Mouse (Mus musculus) thymus, postnatal 25 days (tissue): Measurements from ENCODE around the gene Brk1.
A peak's percentile ranks its signal among the peaks of the same experiment; 100 is the strongest.

Source experiments
- DNase-seq: peaks from one replicate; pipeline ENCODE4 v3.0.0; 2022

The Brk1 gene

DNA sequence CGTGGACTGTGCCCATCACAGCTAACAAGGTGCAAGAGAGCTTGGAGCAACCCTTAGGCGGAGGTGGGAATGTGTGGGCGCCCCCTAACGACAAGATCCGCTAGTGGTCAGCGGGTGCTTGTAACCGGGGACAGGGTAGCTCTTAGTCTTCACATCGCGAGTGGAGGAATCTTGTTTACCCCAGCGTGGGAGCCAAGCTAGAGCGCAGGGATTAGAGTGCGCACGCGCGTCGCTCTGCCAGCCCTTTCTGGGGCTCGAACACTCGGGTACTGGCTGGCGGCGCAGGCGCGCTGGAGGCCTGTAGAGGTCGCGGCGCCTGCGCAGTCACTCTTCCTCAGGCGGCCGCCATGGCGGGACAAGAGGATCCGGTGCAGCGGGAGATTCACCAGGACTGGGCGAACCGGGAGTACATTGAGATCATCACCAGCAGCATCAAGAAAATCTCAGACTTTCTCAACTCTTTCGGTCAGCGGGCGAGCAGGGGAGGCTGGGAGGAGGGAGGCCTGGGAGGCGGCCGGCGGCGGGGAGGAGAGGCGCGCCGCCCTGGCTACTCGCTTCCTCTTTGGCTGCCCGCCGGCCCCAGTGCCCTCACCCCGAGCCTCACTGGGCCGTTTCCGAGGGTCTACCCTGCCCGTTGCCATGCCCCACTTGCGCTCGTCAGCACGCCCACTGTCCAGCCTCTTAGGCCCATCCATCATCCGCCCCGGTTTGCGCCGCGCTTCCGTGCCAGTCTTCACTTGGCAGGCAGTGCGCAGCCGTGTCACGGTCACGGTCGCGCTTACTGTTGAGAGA lies at the start of gene Brk1:
Brk1 (plus strand) TSS at position 341 of the 792 bp plus-strand sequence.
- peak; percentile 86 for DNase-seq

DNA sequence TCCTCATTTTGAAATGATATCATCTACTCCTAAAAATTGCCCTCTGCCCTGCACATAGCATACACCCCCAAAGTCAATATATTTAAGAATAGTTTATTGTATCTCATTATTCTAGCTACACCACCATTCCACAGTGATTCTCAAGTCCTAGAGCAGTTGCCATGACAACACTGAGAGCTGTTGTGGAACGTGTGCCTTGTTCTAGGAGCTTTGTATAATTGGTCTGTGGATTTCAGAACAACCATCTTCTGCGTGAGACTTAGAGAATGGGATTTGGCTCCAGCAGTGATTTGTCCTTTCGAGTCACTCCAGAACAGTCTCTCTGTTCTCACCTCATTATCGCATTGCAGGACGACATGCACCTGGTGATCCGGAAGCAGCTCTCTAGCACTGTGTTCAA lies 44.8 kb upstream of the Brk1 start:
- DNase-seq = no peak

DNA sequence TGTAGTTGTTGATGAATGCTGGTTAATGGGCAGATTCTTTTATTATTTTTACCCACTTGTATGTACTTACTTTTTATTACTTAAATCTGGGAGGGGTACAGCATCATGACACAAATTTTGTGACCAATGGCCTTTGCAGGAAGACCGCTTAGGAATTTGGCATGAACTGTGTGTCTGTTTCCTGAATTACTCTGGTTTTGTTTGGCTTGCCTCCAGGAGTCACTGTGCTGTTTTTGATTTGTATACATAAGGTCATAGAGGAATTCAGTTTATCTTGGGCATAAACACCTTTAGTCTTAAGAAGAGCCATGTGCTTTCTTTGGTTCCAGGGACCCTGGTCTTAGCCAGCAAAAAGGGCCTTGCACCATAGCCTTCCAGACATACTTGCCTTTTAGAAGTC lies 40.0 kb upstream of the Brk1 start:
- no peak for DNase-seq

DNA sequence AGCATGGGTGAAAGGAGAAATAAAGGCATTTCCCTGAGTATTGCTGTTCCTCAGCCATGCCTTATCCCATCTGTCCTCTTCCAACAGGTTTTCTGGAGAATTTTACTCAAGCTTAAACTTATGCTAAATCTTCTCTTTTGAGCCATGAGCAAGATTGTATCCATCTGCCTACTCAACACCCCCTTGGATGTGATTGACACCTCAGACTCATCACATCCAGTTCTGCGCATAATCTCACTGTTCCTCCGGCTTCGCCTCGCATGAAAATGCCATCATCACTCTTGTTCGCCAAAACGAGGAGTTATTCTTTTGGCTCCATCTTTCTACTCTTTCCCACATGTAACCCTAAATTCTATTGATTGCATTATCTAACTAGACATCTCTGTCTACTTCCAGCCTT lies 28.5 kb upstream of the Brk1 start:
- DNase-seq = no peak

DNA sequence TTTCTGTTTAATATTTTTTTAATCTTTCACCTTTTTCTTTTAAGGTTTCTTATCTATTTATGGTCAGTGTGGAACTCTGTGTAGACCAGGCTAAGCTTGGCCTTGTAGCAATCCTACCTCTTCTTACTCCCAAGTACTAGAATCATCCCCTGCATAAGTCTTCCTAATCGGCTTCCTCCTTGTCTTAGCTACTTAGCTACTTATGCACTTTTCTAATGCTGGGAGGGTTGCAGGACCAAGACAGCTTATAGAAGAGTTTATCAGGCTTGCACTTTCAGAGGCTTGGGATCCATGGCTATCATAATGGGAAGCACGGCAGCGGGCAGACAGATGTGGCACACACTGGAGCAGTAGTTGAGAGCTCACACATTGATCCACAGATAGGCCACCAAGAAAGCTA lies 25.3 kb upstream of the Brk1 start:
- no peak for DNase-seq

DNA sequence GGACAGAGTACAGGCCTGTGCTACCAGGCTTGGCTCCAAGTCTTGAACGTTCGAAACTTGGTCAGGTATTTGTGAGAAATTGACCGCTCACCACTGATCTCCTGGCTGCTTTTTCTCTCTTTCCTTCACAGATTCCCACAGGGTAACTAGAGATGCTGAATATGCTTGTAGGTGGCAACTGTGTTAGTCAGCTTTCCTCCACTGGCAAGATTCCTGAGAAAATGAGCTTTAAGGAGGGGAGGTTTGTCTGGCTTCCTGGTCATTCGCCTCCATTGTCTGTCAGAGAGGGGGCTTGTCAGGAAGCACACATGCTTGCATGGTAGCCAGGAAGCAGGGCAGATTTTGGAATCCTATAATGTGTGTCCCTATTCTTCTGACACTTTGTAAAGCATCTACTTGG lies 21.5 kb upstream of the Brk1 start:
- no peak for DNase-seq

DNA sequence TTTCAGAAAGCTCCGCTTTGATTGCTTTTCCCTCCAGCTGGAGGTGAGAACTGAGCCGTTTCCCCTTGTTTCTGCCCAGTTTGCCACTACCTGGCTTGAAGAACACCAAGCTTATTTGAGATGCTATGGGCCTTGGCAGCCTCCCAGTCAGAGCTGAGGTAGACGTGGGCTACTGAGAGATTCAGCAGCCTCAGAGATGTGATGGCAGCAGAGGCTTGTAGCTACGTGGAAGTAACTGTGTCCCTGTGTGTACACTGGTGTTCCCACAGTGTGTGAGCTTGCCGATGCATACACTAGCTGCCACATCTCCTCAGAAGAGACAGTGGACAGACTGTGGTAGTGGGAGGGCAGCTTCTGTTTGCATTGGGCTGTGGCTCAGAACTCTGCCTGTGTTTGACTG lies 19.5 kb upstream of the Brk1 start:
- DNase-seq = no peak

DNA sequence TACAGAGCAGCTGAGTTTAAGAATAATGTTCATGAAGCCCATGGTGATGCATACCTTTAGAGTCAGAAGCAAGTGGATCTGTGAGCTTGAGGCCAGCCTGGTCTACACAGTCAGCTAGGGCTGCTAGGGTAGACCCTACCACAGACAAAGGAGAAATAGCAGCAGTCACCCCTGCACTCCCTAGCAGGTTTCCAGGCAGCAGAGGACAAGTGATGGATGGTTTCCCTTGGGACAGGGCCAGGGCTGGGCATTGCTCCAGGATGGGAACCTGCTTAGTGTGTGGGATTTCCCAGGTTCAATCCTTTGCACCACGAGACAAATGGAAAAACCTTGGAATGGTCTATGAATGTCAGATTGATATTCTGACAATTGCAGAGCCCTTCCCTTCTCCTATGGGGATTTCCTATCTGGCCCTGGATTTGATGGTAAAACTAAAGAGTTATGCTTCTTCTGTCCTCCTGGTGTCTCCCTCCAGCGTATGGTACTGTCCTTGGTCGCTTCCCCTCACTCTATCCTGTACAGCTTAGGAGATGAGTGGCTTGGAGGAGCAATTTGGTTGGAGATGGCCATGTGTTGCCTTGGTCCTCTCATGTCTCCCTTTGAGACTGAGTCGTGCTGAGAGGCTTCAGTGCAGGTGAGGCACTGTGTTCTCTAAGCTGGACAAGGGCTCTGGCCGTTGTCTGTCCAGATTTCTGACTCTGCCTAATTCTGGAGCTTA lies 17.9 kb upstream of the Brk1 start:
- no peak for DNase-seq

DNA sequence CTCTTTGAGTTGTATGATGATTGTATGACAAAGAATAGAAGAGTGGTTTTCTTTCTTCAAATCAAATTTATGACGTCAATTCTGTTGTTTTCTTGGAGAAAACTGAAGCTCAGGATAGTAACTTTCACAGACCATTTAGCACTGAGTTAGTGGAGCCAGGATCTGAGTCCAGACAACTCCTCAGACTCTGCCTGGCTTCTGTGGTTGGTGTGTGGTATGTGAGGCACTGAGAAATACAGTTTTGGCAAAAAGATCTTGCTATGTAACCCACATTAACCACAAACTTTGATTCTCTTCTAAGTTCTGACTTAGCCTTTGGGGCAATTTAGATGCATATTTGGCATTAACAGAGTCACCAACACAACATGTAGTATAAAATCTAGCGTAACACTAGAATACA lies 11.9 kb upstream of the Brk1 start:
- no peak for DNase-seq

DNA sequence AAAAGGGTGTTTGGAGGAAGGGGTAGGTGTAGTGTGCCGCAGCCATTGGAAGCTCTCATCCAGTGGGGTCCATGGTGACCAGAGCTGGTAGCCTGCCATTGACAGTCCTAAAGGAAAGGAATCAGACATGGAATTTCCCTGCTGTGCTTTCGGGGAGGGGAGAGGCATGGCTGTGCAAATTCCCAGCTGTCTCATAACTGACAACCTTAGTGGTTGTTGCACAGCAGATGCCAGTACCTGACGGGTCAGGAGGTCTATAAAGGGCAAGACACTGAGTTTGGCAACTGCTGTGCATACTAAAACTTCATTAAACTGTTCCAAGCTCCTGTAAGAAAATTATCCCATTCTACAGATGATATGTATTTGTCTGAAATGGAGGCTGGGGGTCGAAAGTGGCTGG lies 6.6 kb upstream of the Brk1 start:
- DNase-seq = no peak

DNA sequence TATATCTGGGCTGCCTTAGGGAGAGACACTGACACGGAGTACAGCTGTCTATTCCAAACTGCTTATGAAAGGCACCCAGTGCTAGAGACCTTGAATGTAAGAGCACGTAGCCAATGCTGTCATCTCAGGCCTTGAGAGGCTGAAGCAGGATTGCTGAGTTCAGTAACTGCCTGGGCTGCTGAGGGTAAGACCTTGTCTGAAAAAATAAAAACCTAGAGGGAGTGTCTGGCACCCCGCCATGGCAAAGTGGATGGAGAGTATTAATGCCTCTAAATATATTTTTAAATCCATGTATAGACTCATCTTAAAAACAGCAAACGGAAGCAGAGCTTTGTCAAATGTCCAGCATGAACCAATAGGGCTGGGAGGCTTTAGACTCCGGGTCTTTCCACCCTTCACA lies 4.7 kb upstream of the Brk1 start:
- DNase-seq = no peak

DNA sequence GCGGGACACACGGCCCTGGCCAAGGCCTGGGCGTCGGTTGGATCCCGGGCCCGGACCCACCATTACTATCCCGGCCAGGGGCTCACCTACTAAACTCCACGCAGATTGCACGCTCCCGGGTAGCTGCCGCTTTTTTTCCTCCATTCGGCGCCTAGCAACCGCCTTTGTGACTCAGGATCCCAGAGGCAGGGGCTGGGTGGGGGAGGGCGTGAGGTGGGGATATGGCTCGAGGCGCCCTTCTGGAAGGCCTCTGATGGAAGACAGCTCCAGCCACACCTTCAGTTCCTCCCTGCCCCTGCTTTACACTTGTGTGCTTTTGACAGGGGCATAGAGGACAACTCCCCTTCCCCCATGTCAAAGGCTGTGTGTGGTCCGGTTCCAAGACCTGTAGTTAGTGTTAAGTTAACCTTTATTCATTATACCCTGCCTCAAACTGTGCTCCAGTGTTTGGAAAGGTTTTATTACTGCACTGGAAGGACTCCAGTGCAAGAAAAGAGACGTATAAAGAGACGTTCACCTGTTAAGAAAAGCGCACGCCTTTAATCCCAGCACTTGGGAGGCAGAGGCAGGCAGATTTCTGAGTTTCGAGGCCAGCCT lies 3.9 kb upstream of the Brk1 start, which contains the start of gene Fancd2os:
Fancd2os (minus strand) TSS at position 173 of the 597 bp plus-strand sequence.
- DNase-seq = no peak

DNA sequence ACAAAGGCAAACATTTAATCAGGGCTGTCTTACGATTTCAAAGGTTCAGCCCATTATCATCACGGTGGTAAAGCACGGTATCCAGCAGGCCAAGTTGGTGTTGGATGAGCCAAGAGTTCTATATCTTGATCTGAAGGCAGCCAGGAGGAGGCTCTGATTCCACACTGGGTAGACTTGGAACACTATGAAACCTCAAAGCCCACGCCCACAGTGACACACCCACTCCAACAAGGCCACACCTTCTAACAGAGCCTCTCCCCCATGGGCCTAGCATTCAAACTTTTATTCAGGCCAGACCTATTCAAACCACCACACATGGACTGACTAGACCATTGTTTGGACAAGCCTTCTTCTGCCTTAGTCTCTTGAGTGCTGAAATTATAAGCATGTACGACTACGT lies 1.8 kb upstream of the Brk1 start:
- no peak for DNase-seq

DNA sequence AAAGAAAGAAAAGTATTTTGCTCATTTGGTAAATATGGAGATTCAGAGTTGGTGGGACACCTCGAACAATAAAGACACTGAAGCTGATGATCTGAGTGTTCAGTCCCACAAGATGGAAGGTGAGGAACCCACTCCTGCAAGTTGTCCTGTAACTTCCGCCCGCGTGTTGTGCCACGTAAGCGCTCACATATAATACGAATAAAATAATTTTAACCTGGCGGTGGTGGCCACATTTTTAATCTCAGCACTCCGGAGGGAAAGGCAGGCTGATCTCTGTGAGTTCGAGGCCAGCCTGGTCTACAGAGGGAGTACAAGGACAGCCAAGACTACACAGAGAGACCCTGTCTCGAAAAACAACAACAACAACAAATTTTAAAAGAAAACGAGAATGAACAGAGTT lies 579 bp upstream of the Brk1 start:
- no peak for DNase-seq

DNA sequence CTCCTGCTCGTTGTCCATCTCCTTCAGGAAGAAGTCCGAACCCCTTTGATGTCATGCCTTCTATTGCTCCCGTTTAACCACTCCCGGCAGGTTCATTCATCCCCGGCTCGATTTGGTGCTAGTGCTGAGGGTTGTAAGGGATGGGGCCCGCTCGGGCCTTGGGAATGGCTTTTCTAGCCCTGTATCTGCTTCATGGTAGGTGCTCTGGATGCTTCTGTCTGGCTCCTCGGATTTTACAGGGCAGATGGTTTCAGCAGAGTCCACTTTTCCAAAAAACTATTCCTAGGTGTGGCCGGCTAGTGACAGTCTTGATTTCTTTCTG lies 613 bp downstream of the Brk1 start:
- no peak for DNase-seq

DNA sequence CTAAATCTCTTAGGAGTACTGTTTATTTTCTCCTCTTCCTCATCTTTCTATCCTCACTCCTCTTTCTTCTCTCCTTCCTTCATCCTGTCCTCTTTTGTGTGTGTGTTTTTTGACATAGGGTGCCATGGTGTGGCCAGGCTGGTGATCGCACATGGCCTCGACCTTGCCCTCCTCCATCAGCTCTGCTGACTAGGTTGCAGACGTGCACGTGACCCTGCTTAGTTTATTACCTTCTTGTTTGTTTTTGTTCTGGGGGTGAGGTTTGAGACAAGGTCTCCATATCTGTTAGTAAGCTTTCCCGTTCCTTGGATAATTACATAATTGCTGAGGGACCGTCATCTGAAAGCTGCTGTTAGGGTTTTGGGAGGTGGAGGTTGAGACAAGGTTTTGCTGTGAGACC lies 4.3 kb downstream of the Brk1 start:
- no peak for DNase-seq

DNA sequence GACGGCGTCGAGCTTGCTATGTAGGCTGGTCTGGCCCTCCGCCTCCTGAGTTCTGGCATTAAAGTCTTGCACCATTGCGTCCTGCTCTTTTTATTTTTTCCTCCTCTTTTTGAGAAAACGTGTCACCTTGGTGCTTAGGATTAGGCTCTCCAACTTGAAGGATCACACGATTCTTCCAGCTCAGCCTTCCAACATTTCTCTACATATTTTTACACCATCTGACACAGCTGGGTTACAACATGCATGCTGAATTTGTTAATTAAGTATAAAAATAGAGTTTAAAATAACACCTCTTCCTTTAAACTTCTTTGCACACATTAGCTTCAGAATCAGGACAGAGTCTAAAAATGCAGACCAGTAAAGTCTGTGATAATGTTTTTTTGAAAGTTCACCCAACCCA lies 4.7 kb downstream of the Brk1 start:
- DNase-seq = no peak

DNA sequence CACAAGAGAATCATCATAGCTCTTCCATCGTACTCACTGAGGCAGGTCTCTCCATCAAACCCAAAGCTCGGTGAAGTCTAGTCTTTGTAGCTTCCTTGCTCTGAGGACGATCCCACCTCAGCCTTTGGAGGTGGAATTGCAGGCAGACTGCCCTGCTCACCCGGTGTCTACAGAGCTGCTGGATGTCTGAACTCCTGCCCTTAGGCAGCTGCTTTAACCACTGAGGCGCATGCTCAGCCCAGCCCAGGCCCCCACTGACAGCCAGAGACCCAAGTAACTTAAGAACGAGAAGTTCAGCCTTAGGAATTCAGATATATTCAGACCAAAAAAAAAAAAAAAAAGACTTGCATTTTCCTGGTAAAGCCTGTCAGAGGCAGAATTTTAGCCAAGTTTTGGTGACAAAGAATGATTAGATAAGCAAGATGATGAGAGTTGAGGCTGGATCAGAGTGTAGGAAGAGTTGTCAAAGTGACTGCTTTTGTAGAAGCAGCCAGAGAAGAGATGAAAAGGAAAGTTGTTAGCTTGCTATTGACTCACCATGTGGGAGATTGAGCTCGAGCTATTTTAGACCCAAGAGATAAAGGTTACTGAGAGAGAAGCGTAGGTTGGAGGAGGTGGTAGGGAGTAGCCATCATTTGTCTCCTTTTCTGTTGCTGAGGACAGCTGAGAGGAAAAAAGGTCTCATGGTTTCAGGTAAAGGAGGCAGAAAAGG lies 7.8 kb downstream of the Brk1 start:
- DNase-seq = no peak

DNA sequence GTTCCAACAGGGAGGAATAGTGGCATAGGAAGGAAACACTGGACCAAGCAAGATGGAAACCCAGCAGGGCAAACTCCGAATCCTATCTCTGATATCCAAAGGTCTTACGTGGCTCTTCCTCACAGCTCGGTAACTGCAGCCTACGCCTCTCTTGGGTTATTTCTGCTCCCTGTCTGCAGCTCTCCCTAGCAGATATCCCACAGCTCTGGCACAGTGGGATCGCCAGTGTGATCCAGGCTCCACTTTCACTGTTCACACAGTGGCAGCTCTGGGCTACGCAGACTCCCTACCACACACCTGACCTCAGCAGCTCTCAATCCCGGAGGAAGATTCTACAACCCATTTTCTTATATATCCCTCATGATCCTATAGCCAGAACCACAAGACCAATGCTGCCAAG lies 9.6 kb downstream of the Brk1 start:
- no peak for DNase-seq

DNA sequence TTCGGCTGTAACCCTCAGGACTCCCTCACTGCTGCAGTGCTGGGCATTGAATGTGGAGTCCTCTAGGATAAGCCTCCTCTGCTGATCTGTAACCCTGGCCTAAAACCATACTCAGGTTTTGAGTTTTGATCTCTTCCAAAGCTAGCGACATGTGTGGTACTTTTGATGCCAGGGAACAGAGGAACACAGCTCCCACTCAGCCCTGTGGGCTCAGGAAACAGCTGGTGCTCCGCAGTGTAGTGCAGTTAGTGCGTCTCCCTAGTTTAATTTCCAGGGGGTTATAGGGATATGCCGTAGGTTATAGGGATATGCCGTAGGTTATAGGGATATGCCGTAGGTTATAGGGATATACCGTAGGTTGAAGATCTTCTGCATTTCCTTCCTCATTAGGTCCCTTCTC lies 10.4 kb downstream of the Brk1 start:
- DNase-seq = no peak

DNA sequence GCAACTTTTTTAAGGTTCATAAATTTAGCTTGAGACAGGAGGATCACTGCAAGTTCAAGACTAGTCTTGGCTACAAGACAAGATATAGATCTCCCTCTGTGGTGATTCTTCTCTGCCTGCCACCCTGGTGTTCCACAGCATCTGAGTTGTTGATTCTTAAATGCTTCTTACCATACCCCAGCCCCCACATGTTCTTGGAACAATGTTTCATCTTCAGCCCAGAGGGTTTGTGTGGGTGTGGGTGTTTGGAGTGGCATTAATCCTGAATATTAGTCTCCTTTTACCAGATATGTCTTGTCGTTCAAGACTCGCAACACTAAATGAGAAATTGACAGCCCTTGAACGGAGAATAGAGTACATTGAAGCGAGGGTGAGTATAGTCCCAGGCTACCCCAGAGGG lies 10.9 kb downstream of the Brk1 start:
- no peak for DNase-seq

DNA sequence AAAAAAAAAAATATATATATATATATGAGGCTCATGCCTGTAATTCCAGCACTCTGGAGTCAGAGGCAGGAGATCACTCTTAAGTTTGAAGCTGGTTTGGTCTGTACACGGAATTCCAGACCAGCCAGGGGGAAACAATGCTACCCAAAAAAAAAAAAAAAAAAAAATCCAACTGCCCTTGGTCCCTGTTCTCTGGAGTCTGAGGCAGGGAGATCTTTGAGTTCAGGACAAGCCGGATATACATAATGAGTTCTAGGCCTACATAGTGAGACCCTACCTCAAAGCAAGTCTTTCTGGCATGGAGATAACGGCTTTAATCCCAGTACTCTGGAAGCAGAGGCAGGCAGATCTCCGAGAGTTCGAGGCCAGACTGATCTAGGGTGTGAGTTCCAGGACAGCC lies 18.8 kb downstream of the Brk1 start:
- no peak for DNase-seq

DNA sequence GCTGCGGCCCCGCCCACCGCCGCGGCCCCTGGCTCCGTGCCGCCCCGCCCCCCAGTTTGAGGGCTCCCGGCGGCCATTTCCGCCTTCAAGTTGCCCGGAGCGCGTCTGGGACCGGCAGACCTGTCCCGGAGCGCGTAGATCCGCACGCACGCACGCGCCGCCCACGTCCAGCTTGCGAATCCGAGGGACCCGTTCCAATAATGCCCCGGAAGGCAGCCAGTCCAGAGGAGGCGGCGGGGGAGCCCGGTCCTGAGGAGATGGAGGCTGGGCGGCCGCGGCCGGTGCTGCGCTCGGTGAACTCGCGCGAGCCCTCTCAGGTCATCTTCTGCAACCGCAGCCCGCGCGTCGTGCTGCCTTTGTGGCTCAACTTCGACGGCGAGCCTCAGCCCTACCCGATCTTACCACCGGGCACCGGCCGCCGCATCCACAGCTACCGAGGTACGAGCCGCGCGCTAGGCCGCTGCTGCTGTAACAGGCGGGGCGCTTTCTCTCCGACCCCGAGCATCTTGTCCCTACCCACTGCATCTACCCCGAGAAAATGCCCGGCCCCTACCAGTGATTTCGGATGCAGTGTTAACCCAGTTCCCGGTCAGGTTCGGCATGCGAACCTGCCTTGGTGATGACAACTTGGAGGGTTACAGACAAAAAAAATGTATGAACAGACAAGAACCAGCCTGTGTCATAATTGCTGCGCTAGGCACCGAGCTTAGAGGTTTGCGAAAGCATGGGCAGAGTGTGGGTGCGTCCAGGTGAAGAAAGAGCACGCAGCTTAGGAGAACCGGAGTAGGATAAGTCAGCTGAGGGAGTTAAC lies 19.6 kb downstream of the Brk1 start, which contains the start of gene Vhl:
Vhl (plus strand) TSS at position 19 of the 811 bp plus-strand sequence.
- DNase-seq = peak; percentile 86
